Mouse (Mus musculus): ENCODE results near the gene Cnst. TPM values are rescaled to one million over a fixed set of nuclear protein-coding genes. Genes with fewer than 3 reads are reported as not detected.

Cnst gene
- 17.3 and 17.7 TPM in 2 replicates for polyA plus RNA-seq (2015; fragmentation: Nextera tagmentation; extraction: Ambion mirVana)

DNA sequence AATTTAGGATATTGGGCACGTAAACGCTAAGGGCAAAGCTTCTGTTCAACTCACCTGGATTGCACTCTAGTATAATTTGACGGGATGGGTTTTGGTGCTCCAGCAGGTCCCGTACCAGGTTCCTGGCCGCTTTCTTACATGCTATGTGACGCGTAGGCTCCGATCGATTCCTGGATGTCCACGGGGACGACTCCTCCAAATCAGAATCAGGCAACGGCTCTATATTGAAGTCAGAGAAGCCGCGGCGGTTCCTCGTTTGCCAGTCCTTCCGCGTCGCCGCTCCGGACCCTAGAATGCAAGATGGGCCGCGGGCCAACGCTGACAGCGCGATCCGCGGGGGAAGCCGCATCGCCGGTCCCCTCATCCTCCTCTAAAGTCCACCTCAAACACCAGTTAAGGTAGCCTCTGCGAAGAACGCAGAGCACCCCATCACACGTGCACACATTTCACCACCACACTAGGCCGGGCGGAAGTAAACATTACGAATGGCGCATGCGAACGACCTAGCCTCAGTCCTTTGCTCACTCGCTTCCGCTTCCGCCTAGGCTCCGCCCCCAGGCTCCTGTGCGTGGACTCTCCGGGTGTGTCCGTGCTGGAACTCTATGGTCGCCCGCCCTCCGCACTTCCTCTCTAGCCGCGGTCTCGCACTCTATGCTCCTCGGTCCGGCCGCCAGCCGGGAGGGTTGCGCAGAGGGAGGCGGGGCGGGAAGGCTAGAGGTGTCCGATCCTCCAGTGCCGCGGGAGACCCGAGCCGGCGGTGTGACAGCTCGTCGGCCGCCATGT is at the start of gene Cnst, which contains the start of gene Tfb2m:
Gene Cnst, plus strand, starts transcription at position 603 of the 783 bp plus-strand sequence.
Gene Tfb2m, minus strand, starts transcription at position 500 of the 783 bp plus-strand sequence.

DNA sequence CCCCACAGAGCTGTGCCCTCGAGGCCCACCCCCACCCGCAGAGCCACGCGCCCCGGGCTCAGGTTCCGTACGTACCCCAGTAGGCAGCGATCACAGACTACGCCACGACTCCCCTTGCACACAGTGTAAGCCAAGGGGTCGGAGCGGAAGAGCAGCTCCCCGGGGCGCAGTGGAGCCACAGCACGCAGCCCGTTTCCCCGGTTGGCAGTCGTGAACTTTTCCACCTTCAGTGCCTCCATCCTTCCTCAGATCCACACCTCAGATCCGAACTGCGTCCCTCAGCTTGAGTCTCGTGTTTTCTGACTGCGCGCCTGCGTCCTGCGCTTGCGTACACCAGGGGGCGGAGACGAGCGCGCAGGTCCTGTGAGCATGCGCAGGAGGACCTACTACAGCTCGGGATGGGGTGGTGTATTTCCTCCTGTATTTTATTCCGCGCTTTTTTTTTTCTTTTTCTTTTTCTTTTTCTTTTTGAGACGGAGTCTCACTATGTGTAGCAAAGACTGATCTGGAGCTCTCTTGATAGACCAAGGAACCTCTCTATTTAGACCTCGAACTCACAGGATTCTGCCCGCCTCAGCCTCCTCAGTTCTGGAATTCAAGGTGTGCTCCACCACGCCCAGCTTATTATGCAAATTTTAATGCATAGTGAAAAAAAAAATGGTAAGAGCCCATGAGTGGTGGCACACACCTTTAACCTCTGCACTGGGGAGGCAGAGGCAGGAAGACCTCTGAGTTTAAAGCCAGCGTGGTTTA is 28.3 kb upstream of the Cnst start, which contains the start of gene Smyd3:
Gene Smyd3, minus strand, starts transcription at position 329 of the 753 bp plus-strand sequence.

GRCm38 (mm10) chr1:179668013-179668805 is 122.0 kb downstream of the Cnst start, which contains the start of gene Sccpdh:
Gene Sccpdh (plus strand): TSS chr1:179668210.

Other genes starting within 250 kb of the Cnst start
- 23.9 and 26.5 TPM in 2 replicates for gene Smyd3, start 28.3 kb upstream of the Cnst start, polyA plus RNA-seq (2015; fragmentation: Nextera tagmentation; extraction: Ambion mirVana)
- 31.4 and 35.1 TPM in 2 replicates for gene Tfb2m, start 103 bp upstream of the Cnst start, polyA plus RNA-seq (2015; fragmentation: Nextera tagmentation; extraction: Ambion mirVana)
- 186 and 194 TPM in 2 replicates for gene Sccpdh, start 121.8 kb downstream of the Cnst start, polyA plus RNA-seq (2015; fragmentation: Nextera tagmentation; extraction: Ambion mirVana)
- gene Kif28, start 198.9 kb downstream of the Cnst start, polyA plus RNA-seq (2015; fragmentation: Nextera tagmentation; extraction: Ambion mirVana), result not detected in 2 replicates

Measured in neural tube, postnatal 0 days (tissue).